Mouse (Mus musculus): Measurements from ENCODE around the gene Cacnb1. TPM values are rescaled to one million over a fixed set of nuclear protein-coding genes. Genes with fewer than 3 reads are reported as not detected.

The Cacnb1 gene
- polyA plus RNA-seq (2016; fragmentation: Nextera tagmentation; extraction: Ambion mirVana), result 0.95 and 1.0 TPM in 2 replicates

GRCm38 (mm10) chr11:98022555-98023371, at the start of gene Cacnb1:
Gene Cacnb1, minus strand, starts transcription at chr11:98023034.
- ATAC-seq, result 0 out of 2 replicates have a peak, but pooled peaks have one; percentile 4
- no peaks in the 10 kb centered on the region for H3K36me3 ChIP-seq
- H3K4me2 ChIP-seq, result peak within 1 kb of the TSS; percentile 95
- H3K9me3 ChIP-seq (replicated peaks), result no peaks in the 10 kb centered on the region
- peak within 1 kb of the TSS; percentile 55; the same call in 1 of the 2 replicates for H3K27ac ChIP-seq
- peaks cover 54% of the 10 kb centered on the region for H3K27me3 ChIP-seq (replicated peaks)
- 3% methylated on average over 47 of the region's 52 CpGs for WGBS (ENCODE audit: insufficient replicate concordance)
- H3K9ac ChIP-seq, result peak within 1 kb of the TSS; percentile 72
- H3K4me1 ChIP-seq, result peaks cover 48% of the 10 kb centered on the region
- peak within 1 kb of the TSS; percentile 65 for H3K4me3 ChIP-seq

GRCm38 (mm10) chr11:98067255-98067654, 44.4 kb upstream of the Cacnb1 start:
- H3K4me1 ChIP-seq, result no peaks in the 10 kb centered on the region
- WGBS (ENCODE audit: insufficient replicate concordance), result 89% methylated on average over 21 of the region's 21 CpGs
- ATAC-seq, result no peak

GRCm38 (mm10) chr11:98066201-98066600, 43.4 kb upstream of the Cacnb1 start:
- no peak overlapping the region for H3K4me2 ChIP-seq
- H3K4me3 ChIP-seq, result no peak overlapping the region
- ATAC-seq, result no peak
- H3K27me3 ChIP-seq (replicated peaks), result no peaks in the 10 kb centered on the region; the same call in 1 of the 2 replicates
- H3K9ac ChIP-seq, result no peak overlapping the region
- no peak overlapping the region for H3K27ac ChIP-seq
- 81% methylated on average over 12 of the region's 12 CpGs for WGBS (ENCODE audit: insufficient replicate concordance)
- H3K9me3 ChIP-seq (replicated peaks), result no peaks in the 10 kb centered on the region; the same call in 1 of the 2 replicates
- H3K36me3 ChIP-seq, result no peaks in the 10 kb centered on the region
- H3K4me1 ChIP-seq, result no peaks in the 10 kb centered on the region

More at GRCm38 (mm10) chr11:98067255-98067654, 44.4 kb upstream of the Cacnb1 start:
- H3K27me3 ChIP-seq (replicated peaks), result no peaks in the 10 kb centered on the region; the same call in 1 of the 2 replicates
- no peak overlapping the region for H3K4me3 ChIP-seq
- H3K4me2 ChIP-seq, result no peak overlapping the region
- H3K9ac ChIP-seq, result no peak overlapping the region
- H3K27ac ChIP-seq, result no peak overlapping the region
- no peaks in the 10 kb centered on the region; the same call in 1 of the 2 replicates for H3K9me3 ChIP-seq (replicated peaks)
- H3K36me3 ChIP-seq, result no peaks in the 10 kb centered on the region

- Histone ChIP-seq H3K9me3 (replicated peaks) (no peaks in the 10 kb centered on the region; the same call in 1 of the 2 replicates), H3K36me3 (no peaks in the 10 kb centered on the region), H3K27ac (no peak overlapping the region), H3K4me3 (no peak overlapping the region), H3K9ac (no peak overlapping the region), H3K4me1 (no peaks in the 10 kb centered on the region), H3K4me2 (no peak overlapping the region), H3K27me3 (replicated peaks) (peaks cover 21% of the 10 kb centered on the region)
- 44% methylated on average over 6 of the region's 6 CpGs for WGBS (ENCODE audit: insufficient replicate concordance)
- no peak for ATAC-seq
Measured at GRCm38 (mm10) chr11:98061904-98062562, 39.2 kb upstream of the Cacnb1 start.

GRCm38 (mm10) chr11:98061441-98061840, 38.6 kb upstream of the Cacnb1 start:
- no peak overlapping the region for H3K9ac ChIP-seq
- no peak overlapping the region for H3K4me3 ChIP-seq
- no peaks in the 10 kb centered on the region for H3K9me3 ChIP-seq (replicated peaks)
- no peaks in the 10 kb centered on the region for H3K36me3 ChIP-seq
- WGBS (ENCODE audit: insufficient replicate concordance), result 40% methylated on average over 3 of the region's 3 CpGs
- no peak overlapping the region for H3K4me2 ChIP-seq
- H3K4me1 ChIP-seq, result no peaks in the 10 kb centered on the region
- peaks cover 27% of the 10 kb centered on the region for H3K27me3 ChIP-seq (replicated peaks)
- no peak for ATAC-seq
- no peak overlapping the region for H3K27ac ChIP-seq

DNA sequence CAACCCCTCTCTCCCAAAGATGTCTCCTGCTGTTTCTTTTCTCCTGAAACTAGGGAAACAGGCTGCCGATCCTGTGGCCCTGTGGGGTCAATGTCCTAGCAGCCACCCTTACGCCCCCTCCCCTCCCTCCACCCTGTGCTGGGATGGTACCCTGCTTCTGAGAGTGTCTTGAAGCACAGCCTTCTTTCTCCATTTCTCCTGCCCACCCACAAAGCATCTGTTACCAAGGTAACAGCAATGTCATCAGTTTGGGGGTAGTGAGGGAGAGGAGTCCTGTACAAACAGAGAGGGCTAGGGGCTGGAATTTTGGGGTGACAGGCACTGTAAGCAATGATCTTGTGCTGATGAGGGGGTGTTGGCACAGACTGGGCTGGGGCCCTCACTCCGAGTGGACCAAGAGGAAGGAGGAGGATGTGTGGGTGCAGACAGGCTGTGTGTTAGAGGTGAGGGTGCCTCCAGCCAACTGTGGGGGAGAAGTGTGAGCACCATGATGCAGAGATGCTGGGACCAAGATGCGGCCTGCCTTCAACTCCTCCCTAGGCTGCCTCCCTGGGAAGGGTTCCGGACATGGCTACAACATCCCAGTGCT, 37.4 kb upstream of the Cacnb1 start:
- H3K36me3 ChIP-seq, result no peaks in the 10 kb centered on the region
- H3K27ac ChIP-seq, result no peak overlapping the region
- no peak overlapping the region for H3K4me3 ChIP-seq
- no peak overlapping the region for H3K9ac ChIP-seq
- peaks cover 37% of the 10 kb centered on the region for H3K27me3 ChIP-seq (replicated peaks)
- no peaks in the 10 kb centered on the region for H3K9me3 ChIP-seq (replicated peaks)
- 62% methylated on average over 5 of the region's 5 CpGs for WGBS (ENCODE audit: insufficient replicate concordance)
- H3K4me1 ChIP-seq, result no peaks in the 10 kb centered on the region
- H3K4me2 ChIP-seq, result no peak overlapping the region
- ATAC-seq, result no peak

- Histone ChIP-seq H3K4me3 (no peak overlapping the region), H3K36me3 (no peaks in the 10 kb centered on the region), H3K9ac (no peak overlapping the region), H3K4me2 (no peak overlapping the region), H3K27me3 (replicated peaks) (peaks cover 43% of the 10 kb centered on the region), H3K27ac (no peak overlapping the region), H3K4me1 (no peaks in the 10 kb centered on the region), H3K9me3 (replicated peaks) (no peaks in the 10 kb centered on the region)
- ATAC-seq, result no peak
- 66% methylated on average over 7 of the region's 7 CpGs for WGBS (ENCODE audit: insufficient replicate concordance)
Measured at GRCm38 (mm10) chr11:98059662-98060061, 36.8 kb upstream of the Cacnb1 start.

- Histone ChIP-seq H3K9ac (no peak overlapping the region), H3K27me3 (replicated peaks) (peaks cover 59% of the 10 kb centered on the region), H3K36me3 (no peaks in the 10 kb centered on the region), H3K4me1 (peaks cover 3% of the 10 kb centered on the region; the same call in 1 of the 2 replicates), H3K4me3 (no peak overlapping the region), H3K9me3 (replicated peaks) (no peaks in the 10 kb centered on the region), H3K4me2 (no peak overlapping the region), H3K27ac (no peak overlapping the region)
- 61% methylated on average over 5 of the region's 5 CpGs for WGBS (ENCODE audit: insufficient replicate concordance)
- peak; percentile 52; the same call in 1 of the 2 replicates for ATAC-seq
Measured at GRCm38 (mm10) chr11:98057998-98058397, 35.2 kb upstream of the Cacnb1 start.

- Histone ChIP-seq H3K9ac (no peak overlapping the region), H3K4me2 (no peak overlapping the region), H3K9me3 (replicated peaks) (no peaks in the 10 kb centered on the region), H3K4me1 (peaks cover 8% of the 10 kb centered on the region; the same call in 1 of the 2 replicates), H3K36me3 (no peaks in the 10 kb centered on the region), H3K4me3 (no peak overlapping the region), H3K27me3 (replicated peaks) (peaks cover 65% of the 10 kb centered on the region), H3K27ac (no peak overlapping the region)
- no peak for ATAC-seq
- WGBS (ENCODE audit: insufficient replicate concordance), result 25% methylated on average over 9 of the region's 9 CpGs
Measured at GRCm38 (mm10) chr11:98057466-98057865, 34.6 kb upstream of the Cacnb1 start.

DNA sequence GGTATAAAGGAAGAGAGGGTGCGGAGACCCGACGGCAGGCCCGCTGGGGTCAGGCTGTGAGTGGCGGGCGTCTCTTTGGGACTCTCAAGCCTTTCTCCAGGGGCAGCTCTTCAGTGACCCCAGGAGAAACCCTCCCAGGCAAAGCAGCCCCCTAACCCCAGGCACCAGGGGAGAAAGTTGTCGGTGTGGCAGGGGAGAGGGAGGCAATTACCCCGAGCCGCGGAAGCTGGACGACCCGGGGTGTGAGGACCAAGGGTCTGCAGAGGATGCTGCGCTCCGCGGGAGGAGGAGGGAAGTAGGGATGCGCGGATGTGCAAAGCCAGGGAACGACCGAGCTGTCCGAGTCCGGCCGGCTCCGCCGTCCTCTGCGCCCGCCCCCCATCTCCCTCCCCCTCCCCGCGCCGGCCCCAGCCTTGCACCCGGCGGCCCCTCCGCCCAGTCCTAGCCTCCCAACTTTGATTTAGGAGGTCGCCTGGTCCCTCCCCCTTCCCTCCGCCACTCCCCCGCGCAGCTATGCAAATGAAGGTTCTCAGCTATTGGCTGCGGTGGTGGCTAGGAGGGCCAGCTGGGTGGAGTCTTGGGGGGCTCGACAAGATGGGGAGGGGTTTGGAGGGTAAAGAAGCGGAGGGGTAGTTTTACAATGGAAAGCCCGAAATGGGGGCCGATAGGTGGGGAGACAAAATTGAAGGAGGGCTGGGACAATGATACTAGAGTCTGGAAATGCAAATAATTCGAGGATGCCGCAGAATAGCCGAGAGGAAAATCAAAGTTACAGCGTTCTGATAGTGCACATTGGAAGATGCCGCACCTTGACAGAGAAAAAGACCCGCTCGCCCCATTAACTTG, 30.4 kb upstream of the Cacnb1 start, which contains the start of gene Stac2:
TSS of gene Stac2 (minus strand) at position 474 of the 846 bp plus-strand sequence.
- Histone ChIP-seq H3K4me1 (peaks cover 15% of the 10 kb centered on the region; the same call in 1 of the 2 replicates), H3K27me3 (replicated peaks) (peaks cover 95% of the 10 kb centered on the region), H3K27ac (no peak within 1 kb of the TSS), H3K4me3 (peak within 1 kb of the TSS; percentile 31), H3K4me2 (peak within 1 kb of the TSS; percentile 54), H3K9ac (no peak within 1 kb of the TSS), H3K36me3 (no peaks in the 10 kb centered on the region), H3K9me3 (replicated peaks) (no peaks in the 10 kb centered on the region)
- peak; percentile 66 for ATAC-seq
- WGBS (ENCODE audit: insufficient replicate concordance), result 3% methylated on average over 45 of the region's 48 CpGs

Data from liver, embryonic 12.5 days (tissue).